Mouse (Mus musculus) G1E (cell line): ENCODE data around the gene Pik3ca.

ENCODE experiments used
- CTCF ChIP-seq: IDR thresholded peaks from 2 replicates; pipeline ENCODE4 v1.5.1; 2012; ENCODE audit warnings: low read depth, low read length, inconsistent platforms, mixed read lengths
- GATA1 ChIP-seq: IDR thresholded peaks from 2 replicates; pipeline ENCODE4 v1.6.1; 2012; ENCODE audit warnings: borderline replicate concordance, low read length, inconsistent platforms, mixed read lengths

DNA sequence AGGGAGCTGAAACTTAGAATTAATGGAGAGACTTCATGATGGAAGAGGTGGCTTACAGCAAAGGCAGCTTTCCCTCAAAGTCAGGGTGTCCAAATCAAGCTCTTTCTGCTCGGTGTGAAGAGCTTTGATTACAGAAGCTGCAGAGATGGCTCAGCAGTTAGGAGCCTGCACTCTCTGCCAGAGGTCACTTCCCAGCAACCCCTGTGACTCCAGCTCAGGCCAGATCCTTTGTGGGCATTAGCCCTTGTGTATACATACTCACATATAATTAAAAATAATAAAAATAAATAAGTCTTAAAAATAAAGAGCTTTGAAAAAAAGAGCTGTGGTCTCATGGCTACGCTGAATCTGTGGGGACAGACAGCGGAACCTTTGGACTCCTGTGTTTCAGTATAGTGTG is 4.1 kb downstream of the Pik3ca start:
- no peak for TF ChIP-seq CTCF
- no peak for TF ChIP-seq GATA1
